Mouse (Mus musculus): Measurements from ENCODE around the gene Ttc32. TPM values are rescaled to one million over a fixed set of nuclear protein-coding genes. Genes with fewer than 3 reads are reported as not detected.
A peak's percentile ranks its signal among the peaks of the same experiment; 100 is the strongest.
"Not testable (repeated sequence)": the region's sequence is repeated elsewhere in the genome, so short reads cannot be mapped to it uniquely, and the experiment has no call there.

Ttc32 gene
- polyA plus RNA-seq, 1 experiment = 0.41 TPM

DNA sequence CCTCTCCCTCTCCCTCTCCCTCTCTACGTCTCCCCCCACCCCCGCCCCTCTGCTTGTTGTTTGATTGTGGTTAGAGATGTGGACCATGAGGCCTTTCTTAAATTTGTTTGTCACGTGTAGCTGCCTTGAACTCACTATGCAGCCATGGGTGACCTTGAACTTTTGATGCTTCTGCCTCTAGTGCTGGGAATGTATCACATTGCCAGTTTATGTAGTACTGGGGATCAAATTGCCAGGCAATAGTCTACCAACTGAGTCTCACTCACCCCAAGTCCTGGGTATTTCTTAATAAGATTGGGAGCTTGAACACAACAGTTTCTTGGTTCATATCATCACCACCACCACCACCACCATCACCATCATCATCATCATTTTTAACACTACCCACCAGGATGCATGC lies 8.8 kb upstream of the Ttc32 start:
- Histone ChIP-seq H3K4me1 (ENCODE audit: control insufficient read depth) (no peaks in the 10 kb centered on the region), H3K36me3 (ENCODE audit: control insufficient read depth) (no peaks in the 10 kb centered on the region), H3K4me3 (replicated peaks) (no peak overlapping the region), H3K9me3 (ENCODE audit: control insufficient read depth, low read length) (no peaks in the 10 kb centered on the region), H3K27me3 (ENCODE audit: control insufficient read depth) (no peaks in the 10 kb centered on the region)
- TF ChIP-seq TAL1 (IDR thresholded peaks at IDR 0.05; ENCODE audit: low read length) (no peak), GATA1 (IDR thresholded peaks at IDR 0.05; ENCODE audit: low read length) (no peak)

DNA sequence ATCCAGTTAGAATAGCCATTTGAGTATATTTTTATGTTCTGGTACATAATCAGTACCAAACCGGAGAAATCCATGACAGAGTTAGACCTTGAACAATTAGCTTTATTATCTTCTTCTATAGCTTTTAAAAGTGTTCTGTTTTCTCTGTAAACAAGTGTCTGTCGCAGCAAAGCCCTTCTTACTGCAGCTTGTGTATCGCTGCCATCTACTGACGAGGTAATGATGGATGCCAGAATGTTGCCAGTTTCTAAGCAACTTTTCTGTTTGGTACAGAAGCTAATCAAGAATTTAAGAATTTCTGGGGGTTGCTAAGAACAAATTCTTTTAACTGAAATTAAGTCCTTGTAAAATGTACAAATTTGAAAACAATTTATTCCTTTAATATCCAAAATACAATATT lies 6.8 kb upstream of the Ttc32 start:
- no peaks in the 10 kb centered on the region for H3K4me1 ChIP-seq (ENCODE audit: control insufficient read depth)
- no peaks in the 10 kb centered on the region for H3K27me3 ChIP-seq (ENCODE audit: control insufficient read depth)
- H3K4me3 ChIP-seq (replicated peaks) = no peak overlapping the region
- H3K36me3 ChIP-seq (ENCODE audit: control insufficient read depth) = no peaks in the 10 kb centered on the region
- no peak for TF ChIP-seq TAL1 (IDR thresholded peaks at IDR 0.05; ENCODE audit: low read length)
- TF ChIP-seq GATA1 (IDR thresholded peaks at IDR 0.05; ENCODE audit: low read length) = no peak
- no peaks in the 10 kb centered on the region for H3K9me3 ChIP-seq (ENCODE audit: control insufficient read depth, low read length)

DNA sequence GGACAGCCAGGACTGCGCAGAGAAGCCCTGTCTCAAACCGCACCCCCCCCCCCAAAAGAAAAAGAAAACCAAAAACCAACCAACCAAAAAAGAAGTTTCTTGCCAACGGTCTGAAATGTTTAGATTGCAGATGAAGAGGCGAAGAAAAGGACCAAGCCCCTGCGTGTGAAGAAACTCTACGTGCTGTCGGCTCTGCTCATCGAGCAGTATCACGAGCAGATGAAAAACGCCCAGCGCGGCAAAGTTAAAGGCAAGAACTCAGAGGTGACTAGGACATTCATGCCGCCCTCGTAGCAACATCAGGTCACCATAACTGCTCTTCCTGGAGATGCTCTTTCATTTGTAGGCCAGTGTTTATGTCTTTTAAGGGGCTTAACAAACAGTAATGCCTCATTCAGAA lies 5.7 kb upstream of the Ttc32 start:
- Histone ChIP-seq H3K4me3 (replicated peaks) (no peak overlapping the region), H3K36me3 (ENCODE audit: control insufficient read depth) (no peaks in the 10 kb centered on the region), H3K27me3 (ENCODE audit: control insufficient read depth) (no peaks in the 10 kb centered on the region), H3K9me3 (ENCODE audit: control insufficient read depth, low read length) (no peaks in the 10 kb centered on the region), H3K4me1 (ENCODE audit: control insufficient read depth) (no peaks in the 10 kb centered on the region)
- TF ChIP-seq GATA1 (IDR thresholded peaks at IDR 0.05; ENCODE audit: low read length) = no peak
- TF ChIP-seq TAL1 (IDR thresholded peaks at IDR 0.05; ENCODE audit: low read length) = no peak

DNA sequence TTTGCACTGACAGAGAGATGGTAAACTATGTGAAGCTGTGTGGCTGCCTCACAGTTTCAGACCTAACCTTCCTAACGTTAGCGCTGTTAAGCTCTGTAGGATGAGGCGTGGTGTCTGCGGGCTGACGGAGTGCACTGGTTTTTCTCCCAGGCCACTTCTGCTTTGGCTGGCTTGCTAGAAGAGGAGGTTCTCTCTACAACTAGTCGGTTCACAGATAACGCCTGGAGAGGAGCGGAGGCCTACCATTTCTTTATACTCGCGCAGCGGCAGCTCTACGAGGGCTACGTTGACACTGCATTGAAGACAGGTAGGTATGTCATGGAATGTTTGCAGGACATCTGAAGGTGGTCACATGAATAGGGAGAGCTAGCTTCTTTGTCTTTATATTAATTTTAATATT lies 5.1 kb upstream of the Ttc32 start:
- TF ChIP-seq GATA1 (IDR thresholded peaks at IDR 0.05; ENCODE audit: low read length) (no peak), TAL1 (IDR thresholded peaks at IDR 0.05; ENCODE audit: low read length) (no peak)
- Histone ChIP-seq H3K36me3 (ENCODE audit: control insufficient read depth) (no peaks in the 10 kb centered on the region), H3K4me3 (replicated peaks) (no peak overlapping the region), H3K4me1 (ENCODE audit: control insufficient read depth) (peaks cover under 1% of the 10 kb centered on the region), H3K27me3 (ENCODE audit: control insufficient read depth) (no peaks in the 10 kb centered on the region), H3K9me3 (ENCODE audit: control insufficient read depth, low read length) (no peaks in the 10 kb centered on the region)

GRCm38 (mm10) chr12:9026843-9027242 lies 3.0 kb upstream of the Ttc32 start:
- no peak for TF ChIP-seq GATA1 (IDR thresholded peaks at IDR 0.05; ENCODE audit: low read length)
- TF ChIP-seq TAL1 (IDR thresholded peaks at IDR 0.05; ENCODE audit: low read length) = no peak
- Histone ChIP-seq H3K36me3 (ENCODE audit: control insufficient read depth) (no peaks in the 10 kb centered on the region), H3K9me3 (ENCODE audit: control insufficient read depth, low read length) (no peaks in the 10 kb centered on the region), H3K27me3 (ENCODE audit: control insufficient read depth) (no peaks in the 10 kb centered on the region), H3K4me1 (ENCODE audit: control insufficient read depth) (peaks cover 11% of the 10 kb centered on the region), H3K4me3 (replicated peaks) (no peak overlapping the region)

DNA sequence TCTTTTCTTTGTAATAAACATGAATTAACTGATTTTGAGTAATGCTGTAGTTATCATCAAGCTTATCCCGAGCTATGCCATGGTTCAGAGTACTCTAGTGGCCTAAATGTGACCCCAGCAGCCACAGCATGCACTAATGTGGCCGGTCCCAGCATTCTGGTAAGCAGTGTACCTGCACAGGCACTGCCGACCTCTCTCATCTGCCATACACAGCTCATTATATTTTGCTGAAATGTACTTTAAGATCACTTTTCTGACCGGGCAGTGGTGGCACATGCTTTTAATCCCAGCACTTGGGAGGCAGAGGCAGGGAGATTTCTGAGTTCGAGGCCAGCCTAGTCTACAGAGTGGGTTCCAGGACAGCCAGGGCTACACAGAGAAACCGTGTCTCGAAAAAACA lies 981 bp upstream of the Ttc32 start:
- H3K27me3 ChIP-seq (ENCODE audit: control insufficient read depth); H3K4me3 ChIP-seq (replicated peaks); H3K9me3 ChIP-seq (ENCODE audit: control insufficient read depth, low read length); H3K36me3 ChIP-seq (ENCODE audit: control insufficient read depth): not testable (repeated sequence)
- H3K4me1 ChIP-seq (ENCODE audit: control insufficient read depth) = peaks cover 11% of the 10 kb centered on the region

- Histone ChIP-seq H3K27me3 (ENCODE audit: control insufficient read depth) (no peaks in the 10 kb centered on the region), H3K4me1 (ENCODE audit: control insufficient read depth) (peaks cover 11% of the 10 kb centered on the region), H3K9me3 (ENCODE audit: control insufficient read depth, low read length) (no peaks in the 10 kb centered on the region), H3K4me3 (replicated peaks) (peak overlapping the region; percentile 67), H3K36me3 (ENCODE audit: control insufficient read depth) (no peaks in the 10 kb centered on the region)
- TF ChIP-seq TAL1 (IDR thresholded peaks at IDR 0.05; ENCODE audit: low read length) (no peak), GATA1 (IDR thresholded peaks at IDR 0.05; ENCODE audit: low read length) (peak; percentile 86)
Observed at GRCm38 (mm10) chr12:9029506-9029887, 300 bp upstream of the Ttc32 start.

DNA sequence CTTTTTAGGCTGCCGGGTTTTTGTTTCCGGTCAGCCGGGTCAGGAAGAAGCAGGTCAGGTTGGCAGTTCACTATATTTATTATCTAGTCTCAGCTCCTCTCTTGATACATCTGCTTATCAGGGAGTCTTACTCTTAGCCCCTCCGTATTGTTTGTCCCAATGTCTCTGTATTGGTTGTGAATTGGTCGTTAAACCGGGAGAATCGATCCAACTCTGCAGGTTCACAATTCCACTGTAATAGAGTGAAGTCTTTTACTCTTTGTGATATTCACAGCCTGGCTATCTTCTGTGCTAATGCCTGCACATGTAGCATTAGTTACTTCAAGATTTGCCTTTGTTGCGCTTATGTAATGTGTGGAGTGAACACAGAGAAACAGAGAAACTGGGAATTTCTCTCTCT lies 1.4 kb downstream of the Ttc32 start:
- TF ChIP-seq TAL1 (IDR thresholded peaks at IDR 0.05; ENCODE audit: low read length) = no peak
- no peak for TF ChIP-seq GATA1 (IDR thresholded peaks at IDR 0.05; ENCODE audit: low read length)
- no peak overlapping the region for H3K4me3 ChIP-seq (replicated peaks)
- H3K4me1 ChIP-seq (ENCODE audit: control insufficient read depth) = peaks cover 11% of the 10 kb centered on the region
- no peaks in the 10 kb centered on the region for H3K9me3 ChIP-seq (ENCODE audit: control insufficient read depth, low read length)
- no peaks in the 10 kb centered on the region for H3K27me3 ChIP-seq (ENCODE audit: control insufficient read depth)
- H3K36me3 ChIP-seq (ENCODE audit: control insufficient read depth) = no peaks in the 10 kb centered on the region

DNA sequence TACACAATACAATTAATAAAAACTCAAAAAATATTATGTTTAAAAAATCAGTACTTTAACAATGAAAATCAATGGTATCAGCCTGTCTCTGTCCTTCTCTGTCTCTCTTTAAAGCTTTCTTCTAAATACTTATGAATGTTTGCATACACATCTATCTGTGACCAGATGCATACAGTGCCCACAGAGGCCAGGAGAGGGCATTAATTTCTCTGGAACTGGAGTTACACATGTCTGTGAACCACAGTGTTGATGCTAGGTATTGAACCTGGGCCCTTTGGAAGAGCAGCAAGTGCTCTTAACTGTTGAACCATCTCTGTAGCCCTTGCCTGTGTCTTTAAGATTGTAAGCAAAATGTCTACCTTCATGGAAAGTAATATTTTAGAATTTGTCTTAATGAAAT lies 3.3 kb downstream of the Ttc32 start:
- TF ChIP-seq GATA1 (IDR thresholded peaks at IDR 0.05; ENCODE audit: low read length) (no peak), TAL1 (IDR thresholded peaks at IDR 0.05; ENCODE audit: low read length) (no peak)
- Histone ChIP-seq H3K4me3 (replicated peaks) (no peak overlapping the region), H3K4me1 (ENCODE audit: control insufficient read depth) (peaks cover 11% of the 10 kb centered on the region), H3K27me3 (ENCODE audit: control insufficient read depth) (no peaks in the 10 kb centered on the region), H3K36me3 (ENCODE audit: control insufficient read depth) (no peaks in the 10 kb centered on the region), H3K9me3 (ENCODE audit: control insufficient read depth, low read length) (no peaks in the 10 kb centered on the region)

GRCm38 (mm10) chr12:9036409-9036808 lies 6.6 kb downstream of the Ttc32 start:
- TF ChIP-seq GATA1 (IDR thresholded peaks at IDR 0.05; ENCODE audit: low read length) = no peak
- TF ChIP-seq TAL1 (IDR thresholded peaks at IDR 0.05; ENCODE audit: low read length) = no peak
- no peaks in the 10 kb centered on the region for H3K36me3 ChIP-seq (ENCODE audit: control insufficient read depth)
- no peaks in the 10 kb centered on the region for H3K27me3 ChIP-seq (ENCODE audit: control insufficient read depth)
- no peaks in the 10 kb centered on the region for H3K9me3 ChIP-seq (ENCODE audit: control insufficient read depth, low read length)
- no peaks in the 10 kb centered on the region for H3K4me1 ChIP-seq (ENCODE audit: control insufficient read depth)
- no peak overlapping the region for H3K4me3 ChIP-seq (replicated peaks)
